Mouse (Mus musculus): ENCODE results near the gene Ccnh.
"Not testable (repeated sequence)": the region's sequence is repeated elsewhere in the genome, so short reads cannot be mapped to it uniquely, and the experiment has no call there.

Gene Ccnh

DNA sequence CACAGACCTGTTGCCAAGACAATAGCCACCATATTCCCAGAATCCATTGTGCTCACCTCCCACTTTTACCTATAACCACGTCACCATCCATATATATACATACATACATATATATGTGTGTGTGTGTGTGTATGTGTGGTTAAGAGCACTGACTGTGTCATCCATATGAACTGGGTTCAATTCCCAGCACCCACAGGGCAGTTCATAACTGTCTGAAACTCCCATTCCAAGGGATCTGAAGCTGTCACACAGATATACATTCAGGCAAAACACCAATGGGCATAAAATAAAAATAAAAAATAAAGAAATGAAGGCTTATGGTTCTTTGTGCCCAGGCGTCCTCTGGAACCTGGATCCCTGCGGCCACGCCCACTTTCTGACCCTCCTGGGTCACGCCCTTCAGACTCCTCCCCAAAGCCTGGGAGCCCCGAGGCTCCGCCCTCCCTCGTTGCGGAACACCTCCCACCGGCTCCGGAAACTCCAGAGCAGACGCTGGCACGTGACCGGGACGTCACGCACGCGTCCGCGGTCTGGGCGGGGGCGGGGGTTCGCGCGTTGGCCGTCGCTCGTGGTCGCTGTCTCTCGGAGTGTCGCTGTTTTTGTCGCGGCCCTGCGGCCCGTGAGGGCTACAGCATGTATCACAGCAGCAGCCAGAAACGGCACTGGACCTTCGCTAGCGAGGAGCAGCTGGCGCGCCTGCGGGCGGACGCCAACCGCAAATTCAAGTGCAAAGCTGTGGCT, at the start of gene Ccnh:
Gene Ccnh (plus strand): TSS at position 506 of the 741 bp plus-strand sequence.
- peak; percentile 95 for DNase-seq (ENCODE audit: inconsistent ontology term)

DNA sequence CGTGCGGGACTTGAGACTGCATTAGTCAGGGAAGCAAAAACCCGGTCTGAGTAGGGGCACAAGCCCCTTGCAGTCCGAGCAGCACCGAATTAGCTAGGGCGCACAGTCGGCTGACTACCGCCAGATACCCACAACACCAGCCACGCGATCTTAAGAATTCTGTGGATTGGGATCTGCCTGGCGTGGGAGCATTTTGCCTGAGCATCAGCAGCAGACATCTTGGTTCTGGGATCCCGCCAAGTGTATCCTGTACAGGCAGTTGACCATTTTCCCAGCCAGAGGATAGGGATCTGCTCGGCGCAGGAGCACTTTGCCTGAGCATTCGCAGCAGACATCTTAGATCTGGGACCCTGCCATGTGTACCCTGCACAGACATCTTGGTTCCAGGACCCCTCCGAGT, 45.8 kb upstream of the Ccnh start:
- not testable (repeated sequence) for DNase-seq (ENCODE audit: inconsistent ontology term)

DNA sequence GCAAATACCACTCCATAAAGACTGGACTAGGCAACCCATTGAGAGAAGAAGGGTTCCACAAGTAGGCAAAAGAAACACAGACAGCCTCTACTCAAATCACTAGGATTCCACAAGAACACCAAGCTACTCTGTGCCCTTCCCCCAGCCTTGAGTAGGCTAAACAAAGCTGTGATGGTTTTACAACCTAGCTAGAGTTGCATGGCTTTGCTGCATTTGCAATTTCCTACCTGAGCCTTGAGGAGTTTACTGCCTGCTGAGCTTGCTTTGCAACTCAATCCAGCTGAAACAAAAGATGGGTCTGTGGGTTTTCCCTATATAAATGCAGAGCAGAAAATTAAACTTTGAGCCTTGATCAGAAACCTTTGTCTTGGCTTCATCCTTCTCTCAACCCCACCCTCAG, 42.7 kb upstream of the Ccnh start:
- DNase-seq (ENCODE audit: inconsistent ontology term): no peak

DNA sequence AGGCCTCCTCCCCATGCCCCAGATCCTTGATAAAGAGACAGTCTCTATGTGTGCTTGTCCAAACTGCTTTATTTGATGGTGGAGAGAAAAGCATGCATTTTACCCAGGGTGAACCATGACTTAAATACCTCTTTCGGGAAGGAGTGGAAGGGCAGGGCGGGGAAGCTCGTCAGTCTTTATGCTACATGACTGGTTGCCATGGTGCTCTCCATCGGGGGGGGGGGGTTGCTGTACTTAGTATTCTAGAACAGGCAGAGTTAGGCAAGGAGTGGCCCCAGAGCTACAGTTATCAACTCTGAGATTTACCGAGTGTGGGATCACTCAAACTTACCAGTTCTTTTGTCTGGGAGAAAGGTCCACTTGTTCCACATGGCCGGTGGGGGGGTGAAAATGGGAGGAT, 34.5 kb upstream of the Ccnh start:
- no peak for DNase-seq (ENCODE audit: inconsistent ontology term)

DNA sequence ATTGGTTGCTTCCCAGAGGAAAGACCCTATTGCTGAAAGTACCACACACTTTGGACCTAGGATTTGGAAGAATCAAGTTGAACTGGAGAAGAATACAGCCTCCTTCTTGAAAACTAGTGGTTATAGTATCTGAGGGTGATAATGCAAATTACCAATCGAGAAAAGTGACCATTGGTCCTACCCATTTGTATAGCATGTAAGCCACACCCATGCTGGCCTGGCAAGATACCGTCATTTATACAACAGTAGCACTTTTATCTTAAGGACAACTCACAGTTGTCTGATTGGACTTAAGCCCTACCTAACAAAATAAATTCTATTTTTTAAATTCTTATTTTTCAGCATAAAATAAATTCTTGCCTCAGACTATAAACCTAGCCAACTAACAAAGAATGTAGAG, 29.2 kb upstream of the Ccnh start:
- no peak for DNase-seq (ENCODE audit: inconsistent ontology term)

DNA sequence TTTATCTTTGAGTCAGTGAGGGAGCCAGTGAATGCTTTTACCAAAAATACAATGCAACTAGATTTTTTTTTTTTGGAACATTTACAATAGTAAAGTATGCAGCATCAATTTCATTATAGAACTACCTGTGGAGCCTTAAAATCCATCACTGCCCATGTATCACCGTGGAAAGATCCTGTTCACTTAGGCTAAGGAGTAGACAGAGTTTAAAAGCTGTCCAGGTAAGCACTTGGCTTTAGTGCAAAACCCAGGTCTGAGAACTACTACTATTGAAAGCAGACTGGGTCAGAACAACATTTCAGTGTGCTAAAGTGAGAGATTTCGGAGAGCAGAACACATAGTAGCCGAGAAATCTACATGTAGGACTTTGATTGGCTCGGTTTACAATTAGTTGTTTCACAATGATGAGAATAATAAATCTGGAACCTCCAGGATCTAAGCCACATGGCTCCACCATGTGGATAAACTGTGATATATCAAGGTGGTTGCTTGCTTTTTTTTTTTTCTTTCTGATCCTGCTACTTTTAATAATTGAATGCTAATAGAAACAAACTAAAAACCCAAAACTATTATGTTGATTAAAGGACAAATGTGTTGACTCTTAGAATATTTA, 24.6 kb upstream of the Ccnh start:
- peak; percentile 24 for DNase-seq (ENCODE audit: inconsistent ontology term)

DNA sequence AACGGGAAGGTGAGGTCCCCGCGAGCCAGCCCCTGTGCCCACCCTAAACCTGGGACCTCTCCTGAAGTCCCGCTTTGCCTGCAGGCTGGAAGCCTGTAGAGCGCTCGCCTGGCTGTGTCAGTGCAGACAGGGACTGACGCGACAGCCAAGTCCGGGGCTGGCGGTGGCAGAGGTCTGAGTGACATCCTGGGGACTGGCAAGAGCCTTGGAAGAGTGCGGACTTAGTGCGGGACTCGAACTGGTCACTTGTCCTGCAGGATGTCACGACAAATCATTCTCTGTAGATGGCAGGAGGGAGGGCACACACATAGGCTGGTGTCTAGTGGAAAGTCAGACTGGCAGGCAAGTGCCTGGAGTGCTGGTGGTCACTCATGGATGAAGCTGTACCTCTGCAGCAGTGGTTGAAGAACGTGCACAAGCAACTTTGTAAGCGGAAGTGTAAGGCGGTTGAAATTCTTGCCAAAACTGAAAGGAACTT, 475 bp downstream of the Ccnh start:
- no peak for DNase-seq (ENCODE audit: inconsistent ontology term)

DNA sequence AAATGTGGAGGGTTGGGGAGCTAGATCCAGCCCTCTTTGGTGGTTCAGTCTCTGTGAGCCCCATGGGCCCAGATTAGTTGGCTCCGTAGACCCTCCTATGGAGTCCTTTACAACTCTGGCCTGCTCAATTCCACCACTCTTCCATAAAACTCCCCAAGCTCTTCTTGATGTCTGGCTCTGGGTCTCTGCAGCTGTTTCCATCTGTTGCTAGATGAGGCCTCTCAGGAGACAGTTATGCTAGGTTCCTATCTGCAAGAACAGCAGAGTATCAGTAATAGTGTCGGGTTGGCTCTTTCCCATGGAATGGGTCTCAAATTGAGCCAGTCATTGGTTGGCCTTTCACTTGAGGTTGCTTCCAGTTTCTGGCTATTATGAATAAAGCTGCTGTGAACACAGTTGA, 2.0 kb downstream of the Ccnh start:
- no peak for DNase-seq (ENCODE audit: inconsistent ontology term)

DNA sequence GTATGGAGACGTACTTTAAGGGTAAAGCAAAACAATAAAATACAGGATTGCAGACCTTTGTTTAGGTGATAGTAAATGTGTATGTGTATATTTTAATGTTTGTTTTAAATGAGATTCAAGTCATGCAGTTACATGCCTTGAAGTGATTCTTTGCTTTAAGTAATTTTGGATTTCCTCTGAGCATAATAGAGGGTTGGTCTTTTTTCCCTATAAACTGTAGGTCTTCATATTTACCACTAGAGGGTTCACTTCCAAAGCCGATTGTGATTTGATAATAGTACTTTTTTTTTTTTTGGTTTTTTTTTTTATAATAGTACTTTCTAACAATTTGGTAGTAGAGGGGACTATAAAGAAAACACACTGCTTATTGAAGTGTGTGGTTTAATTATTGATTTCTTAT, 18.3 kb downstream of the Ccnh start:
- DNase-seq (ENCODE audit: inconsistent ontology term): peak; percentile 8

DNA sequence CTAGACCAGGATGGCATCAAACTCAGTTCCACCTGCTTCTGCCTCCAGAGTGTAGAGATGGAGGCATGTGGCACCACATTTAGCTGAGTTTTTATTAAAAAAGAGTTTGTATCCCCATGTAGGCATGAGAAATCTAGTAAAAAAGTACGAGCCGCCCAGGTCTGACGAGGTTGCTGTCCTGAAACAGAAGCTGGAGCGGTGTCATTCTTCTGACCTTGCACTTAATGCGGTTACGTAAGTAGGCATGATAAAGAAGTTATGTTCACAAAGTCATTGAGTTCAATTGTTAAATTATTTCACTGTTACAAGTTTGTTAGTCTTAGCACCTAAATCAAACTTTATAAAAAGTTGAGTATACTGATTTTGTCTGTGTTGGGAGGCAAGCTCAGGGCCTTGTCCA, 19.4 kb downstream of the Ccnh start:
- DNase-seq (ENCODE audit: inconsistent ontology term): no peak

DNA sequence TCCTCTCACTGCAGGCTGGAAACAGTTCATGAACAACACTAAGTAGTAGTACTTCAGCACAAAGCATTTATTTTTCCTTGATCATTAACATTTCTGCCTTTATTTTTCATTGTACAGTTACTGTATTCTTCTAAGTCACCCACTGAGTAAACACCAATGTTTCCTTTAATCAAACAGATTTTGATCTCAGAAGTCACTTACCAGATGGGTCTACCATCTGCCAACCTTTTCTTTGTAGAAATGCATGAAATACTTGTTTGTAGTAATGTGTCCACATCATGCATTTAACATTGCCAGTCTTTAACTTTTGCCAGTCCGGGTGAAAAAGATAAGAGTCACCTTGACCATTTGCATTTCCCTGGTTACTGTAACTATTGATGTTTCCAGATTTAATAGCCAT, 21.1 kb downstream of the Ccnh start:
- DNase-seq (ENCODE audit: inconsistent ontology term): no peak

DNA sequence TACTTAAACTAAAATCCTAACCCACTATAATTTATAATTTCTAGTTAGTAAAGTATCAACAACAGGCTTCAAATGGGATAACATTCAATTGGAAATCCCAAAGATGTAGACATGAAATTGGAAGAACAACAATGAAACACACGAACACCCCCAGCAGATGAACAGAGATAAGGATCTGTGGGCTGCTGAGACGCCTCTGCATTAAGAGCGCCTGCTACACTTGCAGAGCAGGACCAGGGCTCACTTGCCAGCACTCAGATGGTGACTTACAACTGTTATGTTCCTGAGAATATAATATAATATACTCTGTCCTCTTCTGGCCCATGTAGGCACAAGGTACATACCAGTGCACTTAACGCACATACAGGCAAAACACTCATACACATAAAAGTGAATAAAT, 29.4 kb downstream of the Ccnh start:
- DNase-seq (ENCODE audit: inconsistent ontology term): no peak

DNA sequence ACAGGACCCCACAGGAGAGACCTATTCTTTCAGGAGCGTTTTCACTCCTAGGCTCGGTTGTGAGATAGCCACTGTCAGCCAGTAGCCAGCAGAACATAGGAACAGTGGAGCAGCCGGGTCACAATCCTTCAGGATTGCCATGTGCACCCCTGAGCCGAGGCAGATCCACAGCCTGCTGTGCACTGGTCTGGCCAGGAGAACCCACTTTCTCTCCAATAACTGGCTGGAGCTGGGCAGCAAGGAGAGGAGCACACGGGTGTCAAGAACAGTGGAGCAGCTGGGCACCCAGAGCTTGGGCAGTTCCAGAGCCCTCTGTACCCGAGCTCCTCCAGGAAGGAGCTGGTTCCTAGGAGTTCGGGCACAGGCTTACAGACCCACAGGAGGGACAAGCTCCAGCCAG, 49.6 kb downstream of the Ccnh start:
- no peak for DNase-seq (ENCODE audit: inconsistent ontology term)

All from Muller cell, postnatal 12 days (primary cell).